Mouse (Mus musculus): ENCODE results near the gene Lrrc27. TPM values are rescaled to one million over a fixed set of nuclear protein-coding genes. Genes with fewer than 3 reads are reported as not detected.

The Lrrc27 gene
- polyA plus RNA-seq, 1 experiment from 2014 or later, result 2.8 TPM

GRCm38 (mm10) chr7:139266886-139267870, 54.4 kb downstream of the Lrrc27 start:
- Histone ChIP-seq H3K9ac (replicated peaks) (no peak overlapping the region), H3K9me3 (no peaks in the 10 kb centered on the region), H3K4me3 (no peak overlapping the region), H3K27me3 (no peaks in the 10 kb centered on the region), H3K4me1 (no peaks in the 10 kb centered on the region), H3K36me3 (no peaks in the 10 kb centered on the region), H3K4me2 (replicated peaks) (no peak overlapping the region), H3K27ac (replicated peaks) (no peak overlapping the region)
- WGBS, result 68% methylated on average over 8 of the region's 8 CpGs
- no peak for ATAC-seq (replicated peaks)

- no peak overlapping the region for H3K4me3 ChIP-seq
- no peaks in the 10 kb centered on the region for H3K27me3 ChIP-seq
- H3K9ac ChIP-seq (replicated peaks), result no peak overlapping the region
- H3K36me3 ChIP-seq, result no peaks in the 10 kb centered on the region
- no peak overlapping the region for H3K27ac ChIP-seq (replicated peaks)
- WGBS, result 87% methylated on average over 1 of the region's 1 CpGs
- H3K9me3 ChIP-seq, result no peaks in the 10 kb centered on the region
- H3K4me2 ChIP-seq (replicated peaks), result no peak overlapping the region
- no peak for ATAC-seq (replicated peaks)
- peaks cover 17% of the 10 kb centered on the region for H3K4me1 ChIP-seq
Observed at GRCm38 (mm10) chr7:139270738-139271137, 58.0 kb downstream of the Lrrc27 start.

DNA sequence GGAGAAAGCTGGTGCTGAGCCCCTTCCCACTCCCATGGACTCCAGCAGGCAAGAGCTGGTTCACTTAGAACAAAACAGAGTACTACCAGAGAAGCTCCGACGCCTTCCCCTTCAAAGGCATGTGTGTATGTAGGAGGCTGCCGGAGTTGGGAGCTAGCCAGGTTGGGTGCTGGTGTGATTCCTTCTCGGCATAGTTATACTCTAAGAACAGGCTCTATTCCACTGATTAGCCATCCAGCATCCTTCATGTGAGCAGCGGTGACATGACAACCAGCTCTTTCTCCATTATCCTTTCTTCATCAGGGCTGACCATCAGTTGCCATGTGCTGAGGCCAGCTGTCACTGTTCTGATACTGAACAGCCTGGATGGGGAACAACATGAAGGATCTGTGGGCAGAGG, 59.1 kb downstream of the Lrrc27 start:
- ATAC-seq (replicated peaks), result no peak
- no peak overlapping the region for H3K27ac ChIP-seq (replicated peaks)
- no peaks in the 10 kb centered on the region for H3K36me3 ChIP-seq
- peaks cover 24% of the 10 kb centered on the region for H3K4me1 ChIP-seq
- no peaks in the 10 kb centered on the region for H3K27me3 ChIP-seq
- H3K4me2 ChIP-seq (replicated peaks), result no peak overlapping the region
- no peak overlapping the region for H3K9ac ChIP-seq (replicated peaks)
- no peaks in the 10 kb centered on the region for H3K9me3 ChIP-seq
- H3K4me3 ChIP-seq, result no peak overlapping the region
- 65% methylated on average over 5 of the region's 5 CpGs for WGBS

- no peaks in the 10 kb centered on the region for H3K36me3 ChIP-seq
- peak; percentile 33; the same call in 1 of the 2 replicates for ATAC-seq (replicated peaks)
- no peak overlapping the region for H3K4me2 ChIP-seq (replicated peaks)
- H3K4me1 ChIP-seq, result peaks cover 24% of the 10 kb centered on the region
- H3K27me3 ChIP-seq, result no peaks in the 10 kb centered on the region
- H3K27ac ChIP-seq (replicated peaks), result no peak overlapping the region
- H3K9ac ChIP-seq (replicated peaks), result no peak overlapping the region
- H3K4me3 ChIP-seq, result no peak overlapping the region
- WGBS, result 32% methylated on average over 1 of the region's 1 CpGs
- H3K9me3 ChIP-seq, result no peaks in the 10 kb centered on the region
Observed at GRCm38 (mm10) chr7:139272639-139273396, 60.0 kb downstream of the Lrrc27 start.

- 70% methylated on average over 2 of the region's 2 CpGs for WGBS
- H3K9ac ChIP-seq (replicated peaks), result no peak overlapping the region
- H3K4me3 ChIP-seq, result no peak overlapping the region
- H3K27ac ChIP-seq (replicated peaks), result no peak overlapping the region
- ATAC-seq (replicated peaks), result 0 out of 2 replicates have a peak, but pooled peaks have one; percentile 46
- H3K4me1 ChIP-seq, result peaks cover 24% of the 10 kb centered on the region
- no peaks in the 10 kb centered on the region for H3K36me3 ChIP-seq
- H3K27me3 ChIP-seq, result no peaks in the 10 kb centered on the region
- no peaks in the 10 kb centered on the region for H3K9me3 ChIP-seq
- no peak overlapping the region for H3K4me2 ChIP-seq (replicated peaks)
Observed at GRCm38 (mm10) chr7:139273397-139273719, 60.6 kb downstream of the Lrrc27 start.

DNA sequence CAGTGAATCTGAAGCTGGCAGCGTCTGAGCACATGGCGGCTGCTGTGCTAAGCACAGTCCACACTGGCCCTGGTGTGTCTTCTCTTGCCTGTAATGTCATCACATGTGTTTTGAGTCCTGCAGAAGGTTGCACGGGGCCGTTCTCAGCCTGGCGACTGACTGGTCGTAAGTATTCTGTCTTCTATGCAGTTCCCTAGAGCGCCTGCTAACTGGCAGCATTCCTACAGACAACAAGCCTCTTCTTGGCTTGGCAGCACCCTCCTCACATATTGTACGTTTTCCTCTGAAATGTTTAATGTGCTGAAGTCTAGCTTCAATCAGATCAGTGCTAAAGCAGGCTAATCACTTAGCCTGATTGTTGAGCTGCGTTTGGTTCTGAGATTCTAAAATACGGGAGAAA, 62.8 kb downstream of the Lrrc27 start:
- WGBS, result 37% methylated on average over 10 of the region's 10 CpGs
- Histone ChIP-seq H3K4me1 (peaks cover 29% of the 10 kb centered on the region), H3K36me3 (no peaks in the 10 kb centered on the region), H3K9ac (replicated peaks) (no peak overlapping the region), H3K4me2 (replicated peaks) (no peak overlapping the region), H3K9me3 (no peaks in the 10 kb centered on the region), H3K27ac (replicated peaks) (peak overlapping the region; percentile 44), H3K27me3 (no peaks in the 10 kb centered on the region), H3K4me3 (no peak overlapping the region)
- no peak for ATAC-seq (replicated peaks)

- H3K4me1 ChIP-seq, result peaks cover 29% of the 10 kb centered on the region
- no peak overlapping the region for H3K4me3 ChIP-seq
- H3K27ac ChIP-seq (replicated peaks), result peak overlapping the region; percentile 44
- no peaks in the 10 kb centered on the region for H3K9me3 ChIP-seq
- no peak overlapping the region for H3K9ac ChIP-seq (replicated peaks)
- H3K36me3 ChIP-seq, result no peaks in the 10 kb centered on the region
- no peaks in the 10 kb centered on the region for H3K27me3 ChIP-seq
- 78% methylated on average over 10 of the region's 10 CpGs for WGBS
- no peak for ATAC-seq (replicated peaks)
- no peak overlapping the region for H3K4me2 ChIP-seq (replicated peaks)
Observed at GRCm38 (mm10) chr7:139276150-139276549, 63.4 kb downstream of the Lrrc27 start.

DNA sequence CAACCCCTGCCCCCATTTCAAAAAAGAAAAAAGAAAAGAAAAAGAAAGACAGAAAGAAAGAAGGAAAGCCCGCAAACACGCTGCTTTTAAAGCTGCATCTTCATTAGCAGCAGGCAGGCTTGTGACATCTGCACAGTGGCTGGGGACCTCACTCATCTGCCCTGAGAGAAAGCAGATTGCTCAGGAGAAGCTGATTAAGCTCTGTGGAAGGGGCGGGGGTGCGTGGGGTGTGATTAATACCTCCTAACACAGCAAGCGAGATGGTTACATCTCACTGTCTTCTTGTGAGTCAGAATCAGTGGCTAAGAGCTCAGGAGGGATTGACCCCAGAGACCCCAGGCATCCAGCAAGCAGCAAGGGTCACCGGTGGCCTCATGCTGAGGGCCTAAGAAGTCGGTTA, 64.7 kb downstream of the Lrrc27 start:
- H3K27ac ChIP-seq (replicated peaks), result no peak overlapping the region
- peaks cover 26% of the 10 kb centered on the region for H3K4me1 ChIP-seq
- H3K4me3 ChIP-seq, result no peak overlapping the region
- ATAC-seq (replicated peaks), result no peak
- no peak overlapping the region for H3K9ac ChIP-seq (replicated peaks)
- no peak overlapping the region for H3K4me2 ChIP-seq (replicated peaks)
- 81% methylated on average over 7 of the region's 7 CpGs for WGBS
- no peaks in the 10 kb centered on the region for H3K27me3 ChIP-seq
- H3K9me3 ChIP-seq, result no peaks in the 10 kb centered on the region
- H3K36me3 ChIP-seq, result no peaks in the 10 kb centered on the region

DNA sequence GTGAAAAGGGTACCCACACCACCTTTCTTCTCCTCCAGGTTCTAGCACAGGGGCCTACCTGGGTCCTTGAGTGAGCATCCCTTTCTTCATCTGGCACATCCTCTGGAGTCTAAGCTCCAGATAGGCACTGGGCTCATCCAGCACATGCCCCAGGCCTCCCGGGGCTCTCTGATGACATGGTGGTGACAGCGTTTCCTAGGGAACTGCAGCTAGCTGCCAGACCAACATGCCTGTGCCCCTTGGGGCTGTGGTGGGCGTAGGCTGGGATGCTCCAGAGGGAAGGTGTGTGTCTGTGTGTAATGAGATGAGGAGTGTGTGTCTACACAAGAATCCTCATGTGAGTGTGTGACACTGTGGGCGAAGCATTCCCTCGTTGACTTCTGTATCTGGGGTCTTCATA, 66.8 kb downstream of the Lrrc27 start:
- Histone ChIP-seq H3K4me1 (peaks cover 19% of the 10 kb centered on the region), H3K4me2 (replicated peaks) (no peak overlapping the region), H3K9me3 (no peaks in the 10 kb centered on the region), H3K4me3 (no peak overlapping the region), H3K27me3 (no peaks in the 10 kb centered on the region), H3K9ac (replicated peaks) (no peak overlapping the region), H3K36me3 (no peaks in the 10 kb centered on the region), H3K27ac (replicated peaks) (no peak overlapping the region)
- ATAC-seq (replicated peaks), result no peak; the same call in 1 of the 2 replicates
- 80% methylated on average over 5 of the region's 5 CpGs for WGBS

GRCm38 (mm10) chr7:139280044-139280443, 67.3 kb downstream of the Lrrc27 start:
- H3K4me2 ChIP-seq (replicated peaks), result no peak overlapping the region
- no peaks in the 10 kb centered on the region for H3K9me3 ChIP-seq
- no peak overlapping the region for H3K4me3 ChIP-seq
- 88% methylated on average over 1 of the region's 1 CpGs for WGBS
- H3K27ac ChIP-seq (replicated peaks), result no peak overlapping the region
- H3K36me3 ChIP-seq, result no peaks in the 10 kb centered on the region
- no peak for ATAC-seq (replicated peaks)
- peaks cover 19% of the 10 kb centered on the region for H3K4me1 ChIP-seq
- H3K27me3 ChIP-seq, result no peaks in the 10 kb centered on the region
- H3K9ac ChIP-seq (replicated peaks), result no peak overlapping the region

DNA sequence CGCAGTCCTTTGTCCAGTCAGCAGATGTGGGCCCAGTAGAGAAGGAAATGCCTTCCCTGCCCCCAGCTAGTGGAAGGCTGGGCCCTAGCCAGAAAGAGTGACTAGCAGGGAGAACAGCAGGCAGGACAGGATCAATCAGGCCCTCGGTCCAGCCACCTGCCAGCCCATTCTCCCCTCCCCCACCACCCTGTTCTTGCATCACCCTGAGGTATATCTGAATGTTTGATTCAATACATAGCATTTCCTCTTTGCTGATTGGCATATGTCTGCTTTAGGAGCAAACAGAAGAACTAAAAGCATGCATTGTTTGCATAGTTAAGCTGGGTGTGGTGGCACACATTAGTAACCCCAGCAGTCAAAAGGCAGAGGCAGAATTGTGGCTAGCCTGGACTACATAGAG, 68.4 kb downstream of the Lrrc27 start:
- no peak for ATAC-seq (replicated peaks)
- Histone ChIP-seq H3K4me1 (peaks cover 7% of the 10 kb centered on the region), H3K9ac (replicated peaks) (no peak overlapping the region), H3K27me3 (no peaks in the 10 kb centered on the region), H3K4me2 (replicated peaks) (no peak overlapping the region), H3K27ac (replicated peaks) (no peak overlapping the region), H3K9me3 (no peaks in the 10 kb centered on the region), H3K36me3 (no peaks in the 10 kb centered on the region), H3K4me3 (no peak overlapping the region)
- 42% methylated on average over 2 of the region's 2 CpGs for WGBS

DNA sequence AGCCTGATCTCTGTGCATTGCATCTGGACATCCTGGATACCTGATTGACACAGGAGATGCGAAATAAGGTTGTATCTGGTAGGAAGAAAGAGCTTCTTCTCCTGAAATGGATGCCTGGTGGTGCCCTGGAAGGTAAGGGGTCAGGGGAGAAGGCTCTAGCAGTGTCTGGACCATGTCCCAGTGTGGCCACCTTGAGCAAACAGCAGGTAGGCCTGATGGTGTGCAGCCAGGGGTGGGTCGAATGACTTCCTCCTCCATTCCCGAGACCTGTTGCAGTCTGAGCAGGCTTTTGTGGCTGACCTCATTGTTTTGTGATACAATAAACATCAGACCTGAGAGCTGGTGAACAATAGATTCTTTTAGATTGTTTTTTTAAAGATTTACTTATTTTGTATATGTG, 69.2 kb downstream of the Lrrc27 start:
- Histone ChIP-seq H3K36me3 (no peaks in the 10 kb centered on the region), H3K4me2 (replicated peaks) (no peak overlapping the region), H3K27ac (replicated peaks) (no peak overlapping the region), H3K27me3 (no peaks in the 10 kb centered on the region), H3K9ac (replicated peaks) (no peak overlapping the region), H3K4me1 (peaks cover 5% of the 10 kb centered on the region; the same call in 1 of the 2 replicates), H3K4me3 (no peak overlapping the region), H3K9me3 (no peaks in the 10 kb centered on the region)
- no peak for ATAC-seq (replicated peaks)
- WGBS, result 68% methylated on average over 3 of the region's 3 CpGs

Data from forebrain, embryonic 15.5 days (tissue).